28 mouse cellular contexts compared by ENCODE assay signal in the genomic region with DNA sequence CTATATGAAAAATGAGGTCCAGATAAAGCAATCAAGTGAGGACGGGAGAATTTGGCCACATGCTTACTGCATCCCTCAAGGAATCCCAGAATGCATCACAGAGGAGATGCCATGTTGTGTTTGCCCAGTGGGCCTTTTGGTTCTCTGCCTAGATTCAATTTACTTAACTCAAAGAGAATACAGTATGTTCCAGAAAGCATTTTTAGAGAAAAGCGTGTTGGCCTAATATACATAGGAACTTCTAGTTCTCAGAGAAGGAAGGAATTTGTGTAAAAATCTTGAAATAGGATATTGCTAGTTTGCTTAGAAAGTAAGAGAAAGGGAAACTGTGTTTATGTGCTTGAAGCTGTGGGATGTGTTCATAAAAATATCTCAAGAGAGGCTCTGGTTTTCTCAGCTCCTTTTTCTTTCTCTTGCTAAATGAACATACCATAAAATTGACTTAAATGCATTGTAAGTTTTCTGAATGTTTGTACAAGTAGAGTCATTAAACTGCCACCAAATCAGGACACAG.
"Had no signal": no experiment of that assay in that cellular context is flagged by ENCODE, and none has a peak within 500 bp of the region (broad histone marks: within the 10 kb centered on the region; RNA-seq: fewer than 3 reads in every experiment).

No protein-coding gene starts in this region.

- H3K4me1 ChIP-seq: heart, embryonic 13.5 days; heart, embryonic 15.5 days; hindbrain, embryonic 13.5 days; hindbrain, embryonic 15.5 days; kidney, embryonic 15.5 days; limb, embryonic 13.5 days; limb, embryonic 15.5 days; liver, embryonic 12.5 days had no signal

- H3K36me3 ChIP-seq: heart, embryonic 13.5 days; heart, embryonic 15.5 days; hindbrain, embryonic 13.5 days; hindbrain, embryonic 15.5 days; kidney, embryonic 15.5 days; limb, embryonic 13.5 days; limb, embryonic 15.5 days; liver, embryonic 12.5 days had no signal

- H3K4me2 ChIP-seq: heart, embryonic 11.5 days; heart, embryonic 13.5 days; heart, embryonic 15.5 days; hindbrain, embryonic 13.5 days; hindbrain, embryonic 15.5 days; kidney, embryonic 15.5 days; limb, embryonic 13.5 days; limb, embryonic 15.5 days; liver, embryonic 12.5 days had no signal

- H3K9ac ChIP-seq: heart, embryonic 13.5 days; heart, embryonic 15.5 days; hindbrain, embryonic 13.5 days; hindbrain, embryonic 15.5 days; kidney, embryonic 15.5 days; limb, embryonic 13.5 days; limb, embryonic 15.5 days; liver, embryonic 12.5 days; liver, embryonic 14.5 days had no signal

- DNase-seq: gastrocnemius, postnatal 14 days; gastrocnemius, postnatal 36 days; heart, adult 11 months; heart, adult 2 months; heart, postnatal 14 days; heart, postnatal 36 days; kidney, adult 11 months; kidney, adult 2 months; kidney, adult 9 months; kidney, postnatal 14 days; kidney, postnatal 36 days; layer of hippocampus, adult 9-11 months; layer of hippocampus, postnatal 36 days; left cerebral cortex, postnatal 4 days had no signal

- H3K27ac ChIP-seq: heart, adult 2 months; heart, embryonic 13.5 days; heart, embryonic 15.5 days; hindbrain, embryonic 13.5 days; hindbrain, embryonic 15.5 days; hindbrain, postnatal 0 days; kidney, embryonic 15.5 days; kidney, postnatal 0 days; left cerebral cortex, adult 2 months; limb, embryonic 13.5 days; limb, embryonic 15.5 days; liver, embryonic 12.5 days; liver, embryonic 14.5 days had no signal

- ATAC-seq: hindbrain, postnatal 0 days; intestine, embryonic 16.5 days; liver, embryonic 12.5 days had no signal

- H3K9me3 ChIP-seq: heart, embryonic 13.5 days; heart, embryonic 15.5 days; hindbrain, embryonic 13.5 days; hindbrain, embryonic 15.5 days; kidney, embryonic 15.5 days; limb, embryonic 13.5 days; limb, embryonic 15.5 days; liver, embryonic 12.5 days had no signal

- H3K27me3 ChIP-seq: heart, embryonic 13.5 days; heart, embryonic 15.5 days; hindbrain, embryonic 13.5 days; hindbrain, embryonic 15.5 days; kidney, embryonic 15.5 days; limb, embryonic 13.5 days; limb, embryonic 15.5 days; liver, embryonic 12.5 days had no signal

- H3K4me3 ChIP-seq: heart, adult 2 months; heart, embryonic 13.5 days; heart, embryonic 15.5 days; hindbrain, embryonic 13.5 days; hindbrain, embryonic 15.5 days; kidney, embryonic 15.5 days; left cerebral cortex, adult 2 months; limb, embryonic 13.5 days; limb, embryonic 15.5 days; liver, embryonic 12.5 days had no signal
